Mouse (Mus musculus) leukemia stem cell, adult 10-12 weeks (primary cell): Measurements from ENCODE around the gene Col24a1. TPM values are rescaled to one million over a fixed set of nuclear protein-coding genes. Genes with fewer than 3 reads are reported as not detected.

ENCODE experiments used
- polyA plus RNA-seq: library from polyadenylated mRNA; stranded (reverse); fragments of >175 nt; gene quantifications from 2 replicates; pipeline ENCODE4 v1.2.3, GENCODE M21; 2012; ENCODE audit warnings: low replicate concordance

Col24a1 gene
- polyA plus RNA-seq: not detected in 2 replicates

GRCm38 (mm10) chr3:145292337-145293134, at the start of gene Col24a1:
Col24a1 (plus strand) TSS chr3:145292472.

GRCm38 (mm10) chr3:145575743-145576481, 283.6 kb downstream of the Col24a1 start, which contains the start of gene Znhit6:
Znhit6 (plus strand) TSS chr3:145576205.

Other genes starting within 250 kb of the Col24a1 start
- not detected in 2 replicates for gene Clca2, start 193.0 kb upstream of the Col24a1 start, polyA plus RNA-seq
- gene Odf2l, start 173.9 kb upstream of the Col24a1 start, polyA plus RNA-seq: 0.77 and 1.4 TPM in 2 replicates